Mouse (Mus musculus) testis, adult 2 months (tissue): ENCODE results near the gene Cttnbp2nl.

Experiments used
- CTCF ChIP-seq: fragments of 200-500 bp; IDR thresholded peaks from 2 replicates; pipeline ENCODE4 v1.5.1; 2012; ENCODE audit warnings: low read depth, mild to moderate bottlenecking, inconsistent platforms, low read length, moderate library complexity; ENCODE audit not compliant: control insufficient read depth, insufficient read depth, insufficient replicate concordance
- POLR2A ChIP-seq: fragments of 200-500 bp; IDR thresholded peaks from 2 replicates; pipeline ENCODE4 v1.6.1; 2012; ENCODE audit warnings: low read depth, mild to moderate bottlenecking, inconsistent platforms, low read length, moderate library complexity; ENCODE audit not compliant: control insufficient read depth

GRCm38 (mm10) chr3:105100270-105100589 is 47.3 kb upstream of the Cttnbp2nl start:
- TF ChIP-seq CTCF (no peak), POLR2A (no peak)
